Mouse (Mus musculus) gastrocnemius, postnatal 10 days (tissue): Measurements from ENCODE around the gene Gbp2b. TPM values are rescaled to one million over a fixed set of nuclear protein-coding genes. Genes with fewer than 3 reads are reported as not detected.
"Not testable (repeated sequence)": the region's sequence is repeated elsewhere in the genome, so short reads cannot be mapped to it uniquely, and the experiment has no call there.

Experiments used
- DNase-seq: peaks from one replicate; pipeline ENCODE4 v3.0.0; 2021; ENCODE audit warnings: mixed read lengths
- long read RNA-seq, 2 experiments: library from polyadenylated mRNA; stranded (forward); transcript quantifications; one replicate each; pipeline ENCODE4 v2.0.0; 2021
- total RNA-seq, 2 experiments: library from RNA; stranded (reverse); gene quantifications; 2 replicates each; pipeline ENCODE4 v1.2.3; 2021

Gbp2b gene
- not detected for total RNA-seq
- long read RNA-seq, experiment 1, result 0 reads
- long read RNA-seq, experiment 2, result 0 reads

DNA sequence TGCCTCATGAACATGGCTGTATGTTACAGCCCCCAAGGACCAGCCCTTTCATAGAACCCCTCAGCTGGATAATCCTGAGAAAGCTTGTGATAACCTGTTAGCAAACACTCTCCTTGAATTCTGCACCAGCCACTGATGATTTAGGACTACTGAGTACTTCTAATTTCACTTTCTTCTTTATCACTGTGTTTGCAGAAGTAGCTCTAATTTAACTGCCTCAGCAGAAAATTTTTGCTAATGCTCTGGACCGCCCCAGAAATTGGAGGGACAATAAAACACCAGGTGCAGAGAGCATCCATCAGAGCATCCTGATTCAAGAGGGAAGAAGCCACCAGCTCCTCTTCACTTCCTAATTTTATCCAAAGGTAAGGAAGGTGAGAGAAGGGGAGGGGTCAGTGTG, at the start of gene Gbp2b:
Gene Gbp2b, plus strand, starts transcription at position 301 of the 400 bp plus-strand sequence.
- DNase-seq, result no peak

GRCm38 (mm10) chr3:142546690-142547089, 48.0 kb upstream of the Gbp2b start:
- DNase-seq, result no peak

DNA sequence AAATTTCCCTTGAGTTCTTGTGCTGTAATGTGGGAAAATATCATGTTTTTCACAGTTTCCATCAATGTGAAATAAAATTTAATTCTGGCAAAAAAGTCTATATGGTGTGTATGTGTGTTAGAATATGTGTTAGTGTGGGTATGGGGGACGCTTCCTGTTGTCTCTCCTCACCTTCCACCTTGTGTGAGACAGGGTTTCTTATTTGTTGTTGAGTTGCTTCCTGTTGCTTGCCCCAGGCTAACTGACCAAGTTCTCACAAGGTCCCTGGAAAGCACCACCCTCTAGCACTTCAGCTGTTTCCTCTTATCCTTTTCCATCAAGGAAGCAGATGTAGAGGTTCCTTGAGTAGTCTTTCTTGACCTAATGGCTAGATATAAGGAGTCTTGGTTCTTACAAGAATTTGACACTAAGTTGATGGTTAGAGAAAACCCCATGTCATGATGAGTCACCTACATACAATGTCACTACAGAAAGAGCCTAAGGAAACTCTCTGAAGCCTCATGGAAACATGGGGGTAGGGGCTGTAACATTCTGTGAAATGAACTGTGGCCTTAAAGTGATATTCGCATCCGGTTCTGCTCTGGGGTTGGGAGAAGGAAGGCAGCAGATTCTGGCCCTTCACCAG, 44.5 kb upstream of the Gbp2b start:
- no peak for DNase-seq

DNA sequence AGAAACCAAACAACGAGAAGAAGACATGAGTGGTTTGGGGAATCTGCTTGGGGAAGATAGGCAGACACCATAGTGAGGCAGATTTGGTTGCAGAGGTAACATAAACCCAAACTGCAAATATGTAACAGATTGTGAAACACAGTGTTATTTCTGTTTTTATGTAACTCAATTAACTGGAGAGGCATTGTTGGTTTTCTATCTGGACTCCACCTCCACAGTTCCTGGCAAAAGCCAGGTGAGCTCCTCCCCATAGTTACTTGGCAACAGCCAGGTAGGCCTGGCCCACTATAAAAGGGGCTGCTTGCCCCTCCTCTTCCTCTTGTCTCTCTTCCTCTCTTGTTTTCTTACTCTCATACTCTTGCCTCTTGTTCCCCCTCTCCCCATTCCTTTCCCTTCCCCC, 40.0 kb upstream of the Gbp2b start:
- DNase-seq, result no peak

GRCm38 (mm10) chr3:142555623-142556022, 39.0 kb upstream of the Gbp2b start:
- no peak for DNase-seq

DNA sequence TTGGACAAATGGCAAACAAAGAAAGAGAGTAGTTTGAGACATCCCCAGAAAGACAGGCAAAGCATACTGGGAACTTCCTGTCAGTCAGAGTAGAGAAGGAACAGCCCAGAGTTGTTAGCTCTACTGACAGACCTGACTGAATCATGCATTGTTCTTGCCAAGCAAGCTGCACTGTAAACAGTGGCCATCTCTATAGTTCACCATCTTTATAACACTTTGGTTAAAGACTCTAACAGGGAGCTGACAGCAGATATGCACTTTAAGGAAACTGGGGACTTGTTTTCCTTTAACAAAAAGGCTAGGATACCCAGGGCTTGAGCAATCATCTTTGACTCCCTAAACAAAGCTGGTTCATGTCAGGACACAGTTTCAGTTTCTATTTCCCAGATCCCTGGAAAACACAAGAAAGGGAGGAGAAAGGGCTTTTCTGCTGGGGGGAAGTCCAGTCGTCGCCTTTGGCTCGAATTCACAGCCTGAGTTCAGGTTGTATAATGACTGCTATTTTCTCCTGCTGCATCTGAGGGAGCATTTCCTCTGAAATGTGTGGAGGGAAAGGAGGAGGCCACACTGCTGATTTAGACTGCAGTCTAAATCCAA, 34.9 kb upstream of the Gbp2b start, which contains the start of gene Gbp3:
Gene Gbp3, plus strand, starts transcription at position 395 of the 597 bp plus-strand sequence.
- no peak for DNase-seq

GRCm38 (mm10) chr3:142560296-142560948, 34.2 kb upstream of the Gbp2b start:
- DNase-seq, result peak; percentile 85

DNA sequence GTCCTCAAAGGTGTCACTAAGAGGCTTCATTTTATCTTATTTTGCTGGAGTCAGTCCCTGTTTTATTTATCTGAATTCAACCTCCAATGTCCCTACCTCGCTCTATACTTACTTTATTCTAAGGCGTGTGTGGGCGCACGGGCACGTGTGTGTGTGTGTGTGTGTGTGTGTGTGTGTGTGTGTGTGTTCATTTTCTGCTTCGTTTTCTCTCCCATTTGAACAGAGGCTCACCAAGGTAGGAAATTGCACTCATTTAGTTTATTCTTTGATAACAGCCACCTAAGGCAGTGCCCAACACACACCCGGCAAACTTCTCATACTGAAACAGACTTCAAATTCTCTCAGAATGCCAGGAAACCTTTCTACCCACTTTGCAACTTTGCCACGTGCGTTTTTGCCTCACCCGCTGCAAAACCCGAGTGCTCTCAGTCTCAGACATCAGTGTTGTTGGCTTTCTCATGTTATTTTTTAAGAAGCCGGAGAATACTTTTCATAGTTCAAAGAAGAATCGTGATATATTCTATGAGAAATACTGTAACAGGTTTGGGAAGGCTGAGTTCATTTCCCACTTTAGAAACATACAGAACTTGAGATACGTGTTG, 33.5 kb upstream of the Gbp2b start:
- DNase-seq, result no peak

DNA sequence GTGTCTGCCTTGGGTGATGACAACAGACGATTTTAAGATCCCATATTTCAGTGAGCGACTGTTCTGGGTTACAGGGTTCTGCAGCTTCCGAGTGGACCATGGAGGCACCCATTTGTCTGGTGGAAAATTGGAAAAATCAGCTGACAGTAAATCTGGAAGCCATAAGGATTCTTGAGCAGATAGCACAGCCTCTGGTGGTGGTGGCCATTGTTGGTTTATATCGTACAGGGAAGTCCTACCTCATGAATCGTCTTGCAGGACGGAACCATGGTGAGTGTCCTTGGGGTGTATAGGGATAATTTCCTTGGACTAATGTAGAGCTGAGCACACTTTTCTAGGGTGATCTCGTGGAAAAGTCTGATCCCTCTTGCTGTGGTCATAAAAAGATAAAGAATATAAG, 33.0 kb upstream of the Gbp2b start:
- no peak for DNase-seq

- DNase-seq, result not testable (repeated sequence)
These were observed 27.2 kb upstream of the Gbp2b start for GRCm38 (mm10) chr3:142567490-142567889.

DNA sequence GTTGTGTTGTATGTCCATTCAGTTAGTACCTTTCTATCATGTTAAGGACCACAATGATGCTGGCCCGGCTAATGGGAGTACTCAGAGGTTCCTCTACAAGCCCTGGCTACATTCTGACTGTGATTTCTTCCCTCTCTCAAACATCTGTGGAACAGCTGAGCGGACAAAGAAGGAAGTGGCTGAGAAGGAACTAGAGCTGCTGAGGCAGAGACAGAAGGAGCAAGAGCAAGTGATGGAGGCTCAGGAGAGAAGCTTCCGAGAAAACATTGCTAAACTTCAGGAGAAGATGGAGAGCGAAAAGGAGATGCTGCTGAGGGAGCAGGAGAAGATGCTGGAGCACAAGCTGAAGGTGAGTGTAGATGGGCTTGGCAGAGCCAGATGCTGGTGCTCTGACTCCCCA, 23.9 kb upstream of the Gbp2b start:
- no peak for DNase-seq

GRCm38 (mm10) chr3:142577108-142577507, 17.5 kb upstream of the Gbp2b start:
- no peak for DNase-seq

- no peak for DNase-seq
These were observed 16.3 kb upstream of the Gbp2b start for GRCm38 (mm10) chr3:142578342-142578741.

DNA sequence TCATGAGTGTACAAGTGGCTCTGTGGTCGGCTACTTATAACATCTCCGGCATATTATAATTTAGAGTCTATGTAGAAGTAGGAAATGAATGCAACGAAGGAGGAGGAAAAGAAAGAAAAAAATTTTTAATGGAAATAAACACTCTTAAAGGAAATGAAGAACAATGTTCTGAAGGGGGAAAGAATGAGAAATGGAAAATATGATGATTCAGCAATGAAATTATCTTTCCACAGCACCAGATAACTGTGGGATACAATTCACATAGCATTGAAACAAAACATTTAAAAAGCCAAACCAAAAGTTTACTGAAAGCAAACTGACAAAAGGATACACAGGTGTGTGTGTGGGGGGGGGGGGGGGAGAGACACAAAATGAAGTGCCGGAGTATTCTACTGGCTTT, 11.6 kb upstream of the Gbp2b start:
- DNase-seq, result no peak

DNA sequence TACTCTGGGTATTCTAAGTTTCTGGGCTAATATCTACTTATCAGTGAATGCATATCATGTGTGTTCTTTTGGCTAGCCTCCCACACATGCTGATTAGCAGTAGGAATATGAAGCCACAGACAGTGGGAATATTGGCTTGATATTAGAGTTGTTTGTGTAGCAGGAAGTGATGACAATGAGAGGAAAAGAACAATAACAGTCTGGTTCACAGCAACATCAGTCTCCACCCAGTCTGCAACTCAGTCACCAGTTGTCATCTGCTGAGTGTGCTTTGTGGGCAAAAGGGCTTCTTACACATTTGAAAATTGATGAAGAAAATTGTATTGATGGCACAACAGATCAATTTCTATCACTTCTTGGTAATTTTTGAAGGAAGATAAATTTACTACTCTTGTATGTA, 7.3 kb upstream of the Gbp2b start:
- DNase-seq, result no peak

DNA sequence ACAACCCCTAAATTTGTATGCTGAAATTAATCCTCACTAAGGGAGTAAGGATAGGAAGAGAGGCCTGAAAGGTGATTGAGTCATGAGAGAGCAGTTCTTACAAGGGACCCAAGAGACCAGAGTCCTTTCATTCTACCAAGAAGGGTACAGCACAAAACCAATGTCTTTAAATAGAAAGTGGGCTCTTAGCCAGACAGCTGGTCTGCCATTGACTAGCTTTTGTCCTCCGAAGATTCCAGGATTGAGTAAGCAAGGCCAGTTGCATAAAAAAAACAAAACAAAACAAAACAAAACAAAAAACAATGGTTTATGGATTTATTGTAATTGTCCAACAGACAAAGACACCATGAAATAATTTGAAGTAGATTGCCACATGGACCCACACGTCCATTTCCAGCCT, 5.8 kb upstream of the Gbp2b start:
- no peak for DNase-seq

- no peak for DNase-seq
These were observed 4.1 kb upstream of the Gbp2b start for GRCm38 (mm10) chr3:142590431-142591067.

DNA sequence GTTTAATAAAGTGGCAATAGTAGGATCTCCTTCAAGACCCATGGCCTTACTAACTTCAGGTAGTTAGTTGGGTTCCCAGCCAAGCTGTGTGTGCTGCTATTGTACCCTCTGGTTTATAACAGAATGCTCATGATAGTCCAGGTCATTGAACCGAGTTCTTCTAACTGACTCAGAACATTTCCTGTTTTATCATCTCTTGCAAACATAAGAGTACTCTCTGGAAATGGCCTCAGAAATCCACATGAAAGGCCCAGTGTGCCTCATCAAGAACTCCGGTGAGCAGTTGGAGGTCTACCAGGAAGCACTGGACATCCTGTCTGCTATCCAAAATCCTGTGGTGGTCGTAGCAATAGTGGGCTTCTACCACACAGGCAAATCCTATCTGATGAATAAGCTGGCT, 3.3 kb downstream of the Gbp2b start:
- DNase-seq, result no peak

DNA sequence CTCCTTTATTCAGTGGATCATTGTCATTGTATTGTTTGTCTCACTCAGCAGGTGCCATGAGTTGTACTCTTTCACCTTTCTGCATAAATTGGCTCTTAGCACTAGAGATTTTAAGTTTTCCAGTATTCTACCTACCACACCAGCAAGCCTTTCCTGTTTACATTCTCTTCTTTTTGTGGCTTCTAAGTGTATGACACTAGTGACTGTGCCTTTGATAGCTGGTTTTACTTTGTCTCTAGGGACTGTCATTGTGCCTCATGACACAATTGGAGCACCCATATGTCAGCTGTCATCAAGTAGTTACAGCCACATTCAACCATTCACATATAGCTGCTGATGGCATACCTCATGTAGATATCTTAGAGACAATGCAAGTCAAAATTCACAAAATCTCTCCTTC, 7.0 kb downstream of the Gbp2b start:
- DNase-seq, result no peak

GRCm38 (mm10) chr3:142618658-142619057, 24.0 kb downstream of the Gbp2b start:
- no peak for DNase-seq

- no peak for DNase-seq
These were observed 25.0 kb downstream of the Gbp2b start for GRCm38 (mm10) chr3:142619606-142620005.

DNA sequence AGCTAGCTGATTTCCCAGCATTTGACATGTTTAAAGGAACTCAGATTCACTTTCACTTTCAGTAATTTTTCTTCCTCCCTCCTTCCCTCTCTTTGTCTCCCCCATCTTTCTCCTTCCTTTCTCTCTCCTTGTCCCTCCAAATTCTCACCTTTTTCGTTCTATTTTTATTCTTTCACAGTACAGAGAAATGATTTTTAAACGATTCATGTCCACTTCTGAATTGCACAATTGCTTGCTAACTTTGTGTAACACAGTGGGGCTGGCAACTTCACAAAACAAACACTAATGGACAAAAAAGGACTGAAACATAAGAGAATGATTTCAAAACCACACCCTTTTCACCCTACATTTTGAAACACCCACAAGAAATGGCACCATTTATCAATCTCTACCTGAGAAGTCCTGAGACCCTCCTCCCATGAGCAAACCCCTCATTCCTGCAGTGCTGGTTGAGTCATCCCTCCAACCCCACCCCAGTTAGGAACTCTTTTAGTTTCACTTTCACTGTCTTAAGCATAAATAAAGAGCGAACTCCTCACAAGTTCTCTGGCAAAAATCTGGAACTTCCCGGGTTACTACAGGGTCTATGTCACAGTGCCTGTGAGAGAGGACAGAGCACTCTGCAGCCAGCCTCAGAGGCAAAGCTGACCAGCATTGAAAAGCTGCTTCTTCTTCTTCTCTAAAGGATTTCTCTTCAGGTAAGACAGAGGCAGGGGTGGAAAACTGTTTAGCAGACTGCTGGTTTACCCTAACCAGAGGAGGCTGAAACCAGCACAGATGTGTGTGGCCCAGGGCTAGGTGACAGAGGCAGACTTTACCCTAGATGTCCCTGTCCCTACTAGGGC, 25.7 kb downstream of the Gbp2b start, which contains the start of gene Gbp2:
Gene Gbp2, plus strand, starts transcription at position 492 of the 845 bp plus-strand sequence.
- DNase-seq, result no peak
